Comparison of ENCODE assay signal across 20 mouse cellular contexts in genomic region chr1:174918236-174918870, GRCm38 (mm10). TPM values are rescaled to one million over a fixed set of nuclear protein-coding genes. Genes with fewer than 3 reads are reported as not detected.
DNase-seq lines count a peak whose midpoint lies in the region; ATAC-seq and TF ChIP-seq lines count a peak whose summit lies in the region.
"Had no signal": no experiment of that assay in that cellular context is flagged by ENCODE, and none has a peak within 500 bp of the region (broad histone marks: within the 10 kb centered on the region; RNA-seq: fewer than 3 reads in every experiment).

No protein-coding gene starts in this region.

- H3K9ac ChIP-seq in hindbrain, postnatal 0 days (replicated peaks; ENCODE audit: low read length) = no peak overlapping the region
- H3K9ac ChIP-seq in hindbrain, embryonic 13.5 days = no peak overlapping the region
- 0 out of 2 replicates have a peak overlapping the region, but pooled peaks have one; percentile 28 for H3K9ac ChIP-seq in liver, adult 2 months (ENCODE audit: low read depth, low read length)
- H3K9ac ChIP-seq in liver, embryonic 11.5 days (ENCODE audit: low read depth, low read length) = no peak overlapping the region
- H3K9ac ChIP-seq: heart, embryonic 15.5 days; limb, embryonic 15.5 days; midbrain, embryonic 12.5 days; neural tube, embryonic 12.5 days had no signal

- H3K36me3 ChIP-seq in hindbrain, postnatal 0 days (ENCODE audit: insufficient read depth, low read length) = no peaks in the 10 kb centered on the region
- H3K36me3 ChIP-seq in hindbrain, embryonic 13.5 days = no peaks in the 10 kb centered on the region
- peaks cover 4% of the 10 kb centered on the region; the same call in 1 of the 2 replicates for H3K36me3 ChIP-seq in liver, adult 2 months (ENCODE audit: control insufficient read depth, insufficient read depth, low read length)
- no peaks in the 10 kb centered on the region for H3K36me3 ChIP-seq in liver, embryonic 11.5 days (ENCODE audit: control insufficient read depth, insufficient read depth, low read length)
- H3K36me3 ChIP-seq: heart, embryonic 15.5 days; limb, embryonic 15.5 days; midbrain, embryonic 12.5 days; neural tube, embryonic 12.5 days had no signal

- peaks cover 6% of the 10 kb centered on the region; the same call in 1 of the 2 replicates for H3K79me2 ChIP-seq in liver, adult 2 months (ENCODE audit: control insufficient read depth, insufficient read depth, low read length)

- TF ChIP-seq CTCF in hindbrain, postnatal 0 days (IDR thresholded peaks at IDR 0.05; ENCODE audit: low read depth) = peak; percentile 41
- no peak for TF ChIP-seq CTCF in liver, adult 2 months (IDR thresholded peaks at IDR 0.05; ENCODE audit: low read depth, low read length)
- no peak for TF ChIP-seq CTCF in embryonic fibroblast, embryonic 13.5 days (IDR thresholded peaks at IDR 0.05; ENCODE audit: borderline replicate concordance, insufficient read depth, low read length)

- ATAC-seq in hindbrain, postnatal 0 days = no peak
- no peak for ATAC-seq in hindbrain, embryonic 13.5 days (ENCODE audit: low FRiP score)
- no peak for ATAC-seq in liver, embryonic 11.5 days (replicated peaks; ENCODE audit: low FRiP score)
- ATAC-seq: activated CD4-positive, CD25-positive, alpha-beta regulatory T cell, adult 4 months had no signal

- no peaks in the 10 kb centered on the region for H3K27me3 ChIP-seq in hindbrain, postnatal 0 days (ENCODE audit: insufficient read depth, low read length)
- no peaks in the 10 kb centered on the region for H3K27me3 ChIP-seq in hindbrain, embryonic 13.5 days
- H3K27me3 ChIP-seq in liver, adult 2 months (ENCODE audit: control insufficient read depth, insufficient read depth, low read length) = no peaks in the 10 kb centered on the region
- no peaks in the 10 kb centered on the region for H3K27me3 ChIP-seq in liver, embryonic 11.5 days (replicated peaks; ENCODE audit: control insufficient read depth, insufficient read depth, low read length)
- H3K27me3 ChIP-seq: heart, embryonic 15.5 days; midbrain, embryonic 12.5 days; neural tube, embryonic 12.5 days had no signal

- H3K4me2 ChIP-seq in hindbrain, postnatal 0 days (ENCODE audit: low read depth, low read length) = no peak overlapping the region
- H3K4me2 ChIP-seq in hindbrain, embryonic 13.5 days = no peak overlapping the region
- no peak overlapping the region for H3K4me2 ChIP-seq in liver, embryonic 11.5 days
- H3K4me2 ChIP-seq: heart, embryonic 15.5 days; limb, embryonic 15.5 days; midbrain, embryonic 12.5 days; neural tube, embryonic 12.5 days had no signal

- no peak overlapping the region for H3K4me3 ChIP-seq in hindbrain, postnatal 0 days (ENCODE audit: low read length)
- no peak overlapping the region for H3K4me3 ChIP-seq in hindbrain, embryonic 13.5 days
- H3K4me3 ChIP-seq in liver, adult 2 months (ENCODE audit: insufficient read depth, low read depth, low read length) = no peak overlapping the region
- H3K4me3 ChIP-seq in liver, embryonic 11.5 days (ENCODE audit: low read depth, low read length) = no peak overlapping the region
- H3K4me3 ChIP-seq in embryonic fibroblast, embryonic 13.5 days (ENCODE audit: insufficient read depth, low read length) = no peak overlapping the region; the same call in 1 of the 2 replicates
- H3K4me3 ChIP-seq: heart, embryonic 15.5 days; limb, embryonic 15.5 days; midbrain, embryonic 12.5 days; neural tube, embryonic 12.5 days had no signal

- H3K27ac ChIP-seq in hindbrain, postnatal 0 days = no peak overlapping the region
- H3K27ac ChIP-seq in hindbrain, embryonic 13.5 days = no peak overlapping the region
- no peak overlapping the region for H3K27ac ChIP-seq in liver, adult 2 months (replicated peaks; ENCODE audit: insufficient read depth, low read depth, low read length)
- H3K27ac ChIP-seq in liver, embryonic 11.5 days (ENCODE audit: low read depth, low read length) = no peak overlapping the region
- peak overlapping the region; percentile 64 for H3K27ac ChIP-seq in embryonic fibroblast, embryonic 13.5 days (ENCODE audit: insufficient read depth, low read length)
- H3K27ac ChIP-seq: heart, embryonic 15.5 days; limb, embryonic 15.5 days; midbrain, embryonic 12.5 days; neural tube, embryonic 12.5 days had no signal

- 83% methylated on average over 5 of the region's 5 CpGs for WGBS in hindbrain, postnatal 0 days
- WGBS in hindbrain, embryonic 13.5 days = 83% methylated on average over 5 of the region's 5 CpGs
- 72% methylated on average over 5 of the region's 5 CpGs for WGBS in liver, adult 2 months
- 79% methylated on average over 5 of the region's 5 CpGs for WGBS in liver, embryonic 11.5 days

- no peaks in the 10 kb centered on the region for H3K9me3 ChIP-seq in hindbrain, postnatal 0 days (ENCODE audit: low read length)
- H3K9me3 ChIP-seq in hindbrain, embryonic 13.5 days = no peaks in the 10 kb centered on the region
- H3K9me3 ChIP-seq in liver, embryonic 11.5 days (ENCODE audit: control insufficient read depth, low read length) = no peaks in the 10 kb centered on the region
- H3K9me3 ChIP-seq: heart, embryonic 15.5 days; limb, embryonic 15.5 days; midbrain, embryonic 12.5 days; neural tube, embryonic 12.5 days had no signal

- H3K4me1 ChIP-seq in hindbrain, postnatal 0 days (ENCODE audit: insufficient read depth, low read length) = no peaks in the 10 kb centered on the region
- peaks cover 5% of the 10 kb centered on the region for H3K4me1 ChIP-seq in hindbrain, embryonic 13.5 days (replicated peaks)
- H3K4me1 ChIP-seq in liver, adult 2 months (ENCODE audit: control insufficient read depth, insufficient read depth, low read length) = peaks cover 11% of the 10 kb centered on the region; the same call in 1 of the 2 replicates
- H3K4me1 ChIP-seq in liver, embryonic 11.5 days (replicated peaks; ENCODE audit: control insufficient read depth, insufficient read depth, low read length) = no peaks in the 10 kb centered on the region
- H3K4me1 ChIP-seq in embryonic fibroblast, embryonic 13.5 days (ENCODE audit: control insufficient read depth, insufficient read depth, low read length) = peaks cover 5% of the 10 kb centered on the region; the same call in 1 of the 2 replicates
- H3K4me1 ChIP-seq: neural tube, embryonic 12.5 days had no signal

- peak; percentile 14 for DNase-seq in hindbrain, postnatal 0 days (ENCODE audit: low spot score)
- DNase-seq in liver, adult 2 months (ENCODE audit: extremely low read depth, low read depth, low spot score) = peak; percentile 41
- no peak for DNase-seq in liver, embryonic 11.5 days (ENCODE audit: low spot score)
- DNase-seq in Muller cell, postnatal 12 days (ENCODE audit: inconsistent ontology term) = peak; percentile 7
- DNase-seq in urinary bladder, postnatal 4 days (ENCODE audit: low spot score in 2 of 2) = no peak
- DNase-seq: adrenal gland, postnatal 14 days; cerebellum, adult 11 months; embryo, embryonic 11 days; gastrocnemius, postnatal 25 days; layer of hippocampus, postnatal 36 days; lung, adult 2 months; thymus, postnatal 4 days had no signal

- TF ChIP-seq POLR2A in liver, adult 2 months (IDR thresholded peaks at IDR 0.05; ENCODE audit: extremely low read depth, insufficient read depth, low read length) = no peak
- peak; percentile 30; the same call in 1 of the 2 replicates for TF ChIP-seq POLR2A in embryonic fibroblast, embryonic 13.5 days (IDR thresholded peaks at IDR 0.05; ENCODE audit: low read depth, low read length)

RNA-seq across cellular contexts. Expression of gene Grem2, which starts 3.3 kb away (rescaled TPM):
- total RNA-seq in hindbrain, postnatal 0 days (2014; rRNA removed) = 19.7 and 19.8 TPM in 2 replicates
- 3.2 and 3.7 TPM in 2 replicates for polyA plus RNA-seq in hindbrain, postnatal 0 days (2015; fragmentation: Nextera tagmentation; extraction: Ambion mirVana)
- polyA plus RNA-seq in hindbrain, embryonic 13.5 days (2015; fragmentation: Nextera tagmentation; extraction: Ambion mirVana) = 1.4 and 1.5 TPM in 2 replicates
- 10.0 and 11.6 TPM in 2 replicates for total RNA-seq in liver, adult 2 months (2014; rRNA removed)
- polyA plus RNA-seq in liver, adult 2 months (2012; rRNA removed) = 0.96 and 2.3 TPM in 2 replicates
- 0.33 and 0.45 TPM in 2 replicates for polyA plus RNA-seq in liver, embryonic 11.5 days (2014; fragmentation: Nextera tagmentation; extraction: Ambion mirVana)
- 94.6 and 113 TPM in 2 replicates for polyA plus RNA-seq in embryonic fibroblast, embryonic 13.5 days (2011; ENCODE audit: insufficient read length, low read depth, missing spikeins)
- total RNA-seq: hematopoietic stem cell, adult 5-6 weeks had no signal
- polyA plus RNA-seq: activated CD4-positive, CD25-positive, alpha-beta regulatory T cell, adult 4 months had no signal

Comparison
In these comparisons a context has a peak if more than half of its experiments do, and no peak if none do; other contexts are left out.
1. DNase-seq: peak in hindbrain, postnatal 0 days (single experiment), liver, adult 2 months (single experiment) and Muller cell, postnatal 12 days (single experiment); none in liver, embryonic 11.5 days (single experiment) and urinary bladder, postnatal 4 days (0 of 2).
2. RNA of gene Grem2, which starts 3.3 kb away (polyA plus RNA-seq): 94.6 to 113 TPM in embryonic fibroblast, embryonic 13.5 days; 3.2 to 3.7 TPM in hindbrain, postnatal 0 days, 0.96 to 2.3 TPM in liver, adult 2 months, 1.4 to 1.5 TPM in hindbrain, embryonic 13.5 days and 0.33 to 0.45 TPM in liver, embryonic 11.5 days; every median in the first group is over 10 times any median in the second.